Mouse (Mus musculus): ENCODE measurements around the gene Samd13. TPM values are rescaled to one million over a fixed set of nuclear protein-coding genes. Genes with fewer than 3 reads are reported as not detected.

Samd13 gene
- polyA plus RNA-seq, 1 experiment from 2014 or later = 1.3 TPM

GRCm38 (mm10) chr3:146649311-146649894 lies 36.0 kb downstream of the Samd13 start:
- DNase-seq (ENCODE audit: low spot score) (no peak), ATAC-seq (ENCODE audit: insufficient number of reproducible peaks, low FRiP score, low TSS enrichment, low read depth) (no peak)
- no peaks in the 10 kb centered on the region for H3K36me3 ChIP-seq (ENCODE audit: control insufficient read depth, insufficient read depth, low read length)
- no peaks in the 10 kb centered on the region for H3K9me3 ChIP-seq (ENCODE audit: control insufficient read depth, low read length)
- no peaks in the 10 kb centered on the region for H3K4me1 ChIP-seq (ENCODE audit: control insufficient read depth, insufficient read depth, low read length)
- H3K4me3 ChIP-seq (ENCODE audit: low read depth, low read length) = no peak overlapping the region
- no peak overlapping the region for H3K27ac ChIP-seq (replicated peaks; ENCODE audit: low read depth, low read length)
- no peak overlapping the region for H3K4me2 ChIP-seq (ENCODE audit: low read depth, severe bottlenecking)
- H3K9ac ChIP-seq (ENCODE audit: low read length) = no peak overlapping the region
- 84% methylated on average over 10 of the region's 10 CpGs for WGBS
- no peaks in the 10 kb centered on the region for H3K27me3 ChIP-seq (ENCODE audit: control insufficient read depth, insufficient read depth, low read length)

GRCm38 (mm10) chr3:146641818-146642427 lies 43.5 kb downstream of the Samd13 start:
- H3K27me3 ChIP-seq (ENCODE audit: control insufficient read depth, insufficient read depth, low read length) = no peaks in the 10 kb centered on the region
- no peaks in the 10 kb centered on the region for H3K4me1 ChIP-seq (ENCODE audit: control insufficient read depth, insufficient read depth, low read length)
- no peak overlapping the region for H3K4me3 ChIP-seq (ENCODE audit: low read depth, low read length)
- ATAC-seq (ENCODE audit: insufficient number of reproducible peaks, low FRiP score, low TSS enrichment, low read depth) = no peak
- no peaks in the 10 kb centered on the region for H3K9me3 ChIP-seq (ENCODE audit: control insufficient read depth, low read length)
- no peak overlapping the region for H3K9ac ChIP-seq (ENCODE audit: low read length)
- 35% methylated on average over 4 of the region's 4 CpGs for WGBS
- DNase-seq (ENCODE audit: low spot score) = no peak
- H3K27ac ChIP-seq (replicated peaks; ENCODE audit: low read depth, low read length) = no peak overlapping the region
- no peak overlapping the region for H3K4me2 ChIP-seq (ENCODE audit: low read depth, severe bottlenecking)
- H3K36me3 ChIP-seq (ENCODE audit: control insufficient read depth, insufficient read depth, low read length) = no peaks in the 10 kb centered on the region

- 87% methylated on average over 5 of the region's 5 CpGs for WGBS
Observed at GRCm38 (mm10) chr3:146632506-146632905, 52.9 kb downstream of the Samd13 start.

GRCm38 (mm10) chr3:146628227-146628982 lies 57.0 kb downstream of the Samd13 start:
- Histone ChIP-seq H3K9ac (ENCODE audit: low read length) (no peak overlapping the region), H3K27me3 (ENCODE audit: control insufficient read depth, insufficient read depth, low read length) (no peaks in the 10 kb centered on the region), H3K4me1 (ENCODE audit: control insufficient read depth, insufficient read depth, low read length) (no peaks in the 10 kb centered on the region), H3K9me3 (ENCODE audit: control insufficient read depth, low read length) (no peaks in the 10 kb centered on the region), H3K4me2 (ENCODE audit: low read depth, severe bottlenecking) (no peak overlapping the region), H3K36me3 (ENCODE audit: control insufficient read depth, insufficient read depth, low read length) (no peaks in the 10 kb centered on the region), H3K27ac (replicated peaks; ENCODE audit: low read depth, low read length) (no peak overlapping the region), H3K4me3 (ENCODE audit: low read depth, low read length) (no peak overlapping the region)
- 87% methylated on average over 8 of the region's 8 CpGs for WGBS
- DNase-seq (ENCODE audit: low spot score) (no peak), ATAC-seq (ENCODE audit: insufficient number of reproducible peaks, low FRiP score, low TSS enrichment, low read depth) (no peak)

More at GRCm38 (mm10) chr3:146632506-146632905, 52.9 kb downstream of the Samd13 start:
- ATAC-seq (ENCODE audit: insufficient number of reproducible peaks, low FRiP score, low TSS enrichment, low read depth) (no peak), DNase-seq (ENCODE audit: low spot score) (no peak)
- no peak overlapping the region for H3K9ac ChIP-seq (ENCODE audit: low read length)
- no peaks in the 10 kb centered on the region for H3K27me3 ChIP-seq (ENCODE audit: control insufficient read depth, insufficient read depth, low read length)
- H3K36me3 ChIP-seq (ENCODE audit: control insufficient read depth, insufficient read depth, low read length) = no peaks in the 10 kb centered on the region
- H3K4me2 ChIP-seq (ENCODE audit: low read depth, severe bottlenecking) = no peak overlapping the region
- H3K4me3 ChIP-seq (ENCODE audit: low read depth, low read length) = no peak overlapping the region
- H3K27ac ChIP-seq (replicated peaks; ENCODE audit: low read depth, low read length) = no peak overlapping the region
- H3K4me1 ChIP-seq (ENCODE audit: control insufficient read depth, insufficient read depth, low read length) = no peaks in the 10 kb centered on the region
- H3K9me3 ChIP-seq (ENCODE audit: control insufficient read depth, low read length) = no peaks in the 10 kb centered on the region

GRCm38 (mm10) chr3:146625766-146626165 lies 59.6 kb downstream of the Samd13 start:
- no peak overlapping the region for H3K4me2 ChIP-seq (ENCODE audit: low read depth, severe bottlenecking)
- H3K4me3 ChIP-seq (ENCODE audit: low read depth, low read length) = no peak overlapping the region
- H3K9ac ChIP-seq (ENCODE audit: low read length) = no peak overlapping the region
- 90% methylated on average over 4 of the region's 4 CpGs for WGBS
- no peaks in the 10 kb centered on the region for H3K36me3 ChIP-seq (ENCODE audit: control insufficient read depth, insufficient read depth, low read length)
- no peaks in the 10 kb centered on the region for H3K9me3 ChIP-seq (ENCODE audit: control insufficient read depth, low read length)
- no peak for ATAC-seq (ENCODE audit: insufficient number of reproducible peaks, low FRiP score, low TSS enrichment, low read depth)
- no peak overlapping the region for H3K27ac ChIP-seq (replicated peaks; ENCODE audit: low read depth, low read length)
- H3K27me3 ChIP-seq (ENCODE audit: control insufficient read depth, insufficient read depth, low read length) = no peaks in the 10 kb centered on the region
- no peak for DNase-seq (ENCODE audit: low spot score)
- no peaks in the 10 kb centered on the region for H3K4me1 ChIP-seq (ENCODE audit: control insufficient read depth, insufficient read depth, low read length)

GRCm38 (mm10) chr3:146621966-146622365 lies 63.4 kb downstream of the Samd13 start:
- no peaks in the 10 kb centered on the region for H3K4me1 ChIP-seq (ENCODE audit: control insufficient read depth, insufficient read depth, low read length)
- H3K4me2 ChIP-seq (ENCODE audit: low read depth, severe bottlenecking) = no peak overlapping the region
- no peak for ATAC-seq (ENCODE audit: insufficient number of reproducible peaks, low FRiP score, low TSS enrichment, low read depth)
- no peaks in the 10 kb centered on the region for H3K36me3 ChIP-seq (ENCODE audit: control insufficient read depth, insufficient read depth, low read length)
- no peak overlapping the region for H3K27ac ChIP-seq (replicated peaks; ENCODE audit: low read depth, low read length)
- no peaks in the 10 kb centered on the region for H3K9me3 ChIP-seq (ENCODE audit: control insufficient read depth, low read length)
- no peak overlapping the region for H3K4me3 ChIP-seq (ENCODE audit: low read depth, low read length)
- DNase-seq (ENCODE audit: low spot score) = no peak
- WGBS = 86% methylated on average over 11 of the region's 11 CpGs
- H3K9ac ChIP-seq (ENCODE audit: low read length) = no peak overlapping the region
- H3K27me3 ChIP-seq (ENCODE audit: control insufficient read depth, insufficient read depth, low read length) = no peaks in the 10 kb centered on the region

GRCm38 (mm10) chr3:146620555-146621249 lies 64.7 kb downstream of the Samd13 start:
- Histone ChIP-seq H3K9ac (ENCODE audit: low read length) (no peak overlapping the region), H3K36me3 (ENCODE audit: control insufficient read depth, insufficient read depth, low read length) (no peaks in the 10 kb centered on the region), H3K4me1 (ENCODE audit: control insufficient read depth, insufficient read depth, low read length) (no peaks in the 10 kb centered on the region), H3K4me2 (ENCODE audit: low read depth, severe bottlenecking) (no peak overlapping the region), H3K9me3 (ENCODE audit: control insufficient read depth, low read length) (no peaks in the 10 kb centered on the region), H3K27me3 (ENCODE audit: control insufficient read depth, insufficient read depth, low read length) (no peaks in the 10 kb centered on the region), H3K4me3 (ENCODE audit: low read depth, low read length) (no peak overlapping the region), H3K27ac (replicated peaks; ENCODE audit: low read depth, low read length) (no peak overlapping the region)
- DNase-seq (ENCODE audit: low spot score) (no peak), ATAC-seq (ENCODE audit: insufficient number of reproducible peaks, low FRiP score, low TSS enrichment, low read depth) (no peak)
- WGBS = 87% methylated on average over 14 of the region's 14 CpGs

GRCm38 (mm10) chr3:146620101-146620500 lies 65.3 kb downstream of the Samd13 start:
- WGBS = 87% methylated on average over 10 of the region's 10 CpGs
- no peak for ATAC-seq (ENCODE audit: insufficient number of reproducible peaks, low FRiP score, low TSS enrichment, low read depth)

More at GRCm38 (mm10) chr3:146620101-146620500, 65.3 kb downstream of the Samd13 start:
- Histone ChIP-seq H3K36me3 (ENCODE audit: control insufficient read depth, insufficient read depth, low read length) (no peaks in the 10 kb centered on the region), H3K4me2 (ENCODE audit: low read depth, severe bottlenecking) (no peak overlapping the region), H3K4me1 (ENCODE audit: control insufficient read depth, insufficient read depth, low read length) (no peaks in the 10 kb centered on the region), H3K27me3 (ENCODE audit: control insufficient read depth, insufficient read depth, low read length) (no peaks in the 10 kb centered on the region), H3K27ac (replicated peaks; ENCODE audit: low read depth, low read length) (no peak overlapping the region), H3K9me3 (ENCODE audit: control insufficient read depth, low read length) (no peaks in the 10 kb centered on the region), H3K9ac (ENCODE audit: low read length) (no peak overlapping the region), H3K4me3 (ENCODE audit: low read depth, low read length) (no peak overlapping the region)
- DNase-seq (ENCODE audit: low spot score) = no peak

All from limb, embryonic 11.5 days (tissue).